ENCODE assay signal across 21 mouse cellular contexts in genomic region chr6:17681810-17682209, GRCm38 (mm10). TPM values are rescaled to one million over a fixed set of nuclear protein-coding genes. Genes with fewer than 3 reads are reported as not detected.
DNase-seq lines count a peak whose midpoint lies in the region; ATAC-seq and TF ChIP-seq lines count a peak whose summit lies in the region.
"Had no signal": no experiment of that assay in that cellular context is flagged by ENCODE, and none has a peak within 500 bp of the region (broad histone marks: within the 10 kb centered on the region; RNA-seq: fewer than 3 reads in every experiment).

No protein-coding gene starts in this region.

- no peak for DNase-seq in forebrain, postnatal 0 days
- no peak for DNase-seq in forebrain, embryonic 14.5 days (ENCODE audit: low spot score)
- DNase-seq in liver, embryonic 14.5 days (ENCODE audit: low read depth in 3 of 3, low spot score in 3 of 3): no peak
- DNase-seq in liver, postnatal 0 days: no peak
- no peak for DNase-seq in midbrain, postnatal 0 days (ENCODE audit: low spot score)
- DNase-seq in midbrain, embryonic 10.5 days (ENCODE audit: low spot score): no peak
- no peak for DNase-seq in thymus, postnatal 10 days (ENCODE audit: low spot score in 2 of 2)
- no peak for DNase-seq in cerebellum, postnatal 36 days
- DNase-seq: adrenal gland, adult 8-10 months; B cell, adult 2 months; cerebellum, adult 8-10 months; gastrocnemius, postnatal 25 days; kidney, adult 18-20 months; kidney, postnatal 25 days; lung, postnatal 14 days; retina, postnatal 1 day; thymus, postnatal 25 days had no signal

- H3K4me3 ChIP-seq in forebrain, postnatal 0 days (ENCODE audit: low read depth, low read length): no peak overlapping the region
- H3K4me3 ChIP-seq in forebrain, embryonic 14.5 days (ENCODE audit: low read depth, low read length): no peak overlapping the region
- no peak overlapping the region for H3K4me3 ChIP-seq in liver, embryonic 14.5 days (ENCODE audit: insufficient read depth in 1 of 2, low read depth in 2 of 2, low read length in 2 of 2)
- H3K4me3 ChIP-seq in liver, postnatal 0 days (ENCODE audit: low read depth, low read length): no peak overlapping the region
- H3K4me3 ChIP-seq in midbrain, postnatal 0 days (ENCODE audit: low read depth, low read length): no peak overlapping the region
- no peak overlapping the region for H3K4me3 ChIP-seq in midbrain, embryonic 10.5 days
- H3K4me3 ChIP-seq: heart, embryonic 15.5 days; hindbrain, embryonic 10.5 days had no signal

- no peaks in the 10 kb centered on the region for H3K4me1 ChIP-seq in forebrain, postnatal 0 days (ENCODE audit: insufficient read depth)
- no peaks in the 10 kb centered on the region for H3K4me1 ChIP-seq in forebrain, embryonic 14.5 days (ENCODE audit: control insufficient read depth, insufficient read depth, low read length)
- peaks cover 6 to 9% of the 10 kb centered on the region in 2 experiments; a peak in 3 of 4 replicates for H3K4me1 ChIP-seq in liver, embryonic 14.5 days (replicated peaks; ENCODE audit: control insufficient read depth in 2 of 2, insufficient read depth in 2 of 2, low read length in 1 of 2)
- peaks cover 18% of the 10 kb centered on the region for H3K4me1 ChIP-seq in liver, postnatal 0 days (ENCODE audit: insufficient read depth)
- no peaks in the 10 kb centered on the region for H3K4me1 ChIP-seq in midbrain, postnatal 0 days (ENCODE audit: insufficient read depth, low read length)
- no peaks in the 10 kb centered on the region for H3K4me1 ChIP-seq in midbrain, embryonic 10.5 days
- H3K4me1 ChIP-seq: hindbrain, embryonic 10.5 days had no signal

- no peak overlapping the region for H3K4me2 ChIP-seq in forebrain, postnatal 0 days (ENCODE audit: low read depth)
- H3K4me2 ChIP-seq in forebrain, embryonic 14.5 days (ENCODE audit: low read length): no peak overlapping the region
- no peak overlapping the region for H3K4me2 ChIP-seq in liver, embryonic 14.5 days (ENCODE audit: low read depth)
- H3K4me2 ChIP-seq in liver, postnatal 0 days (ENCODE audit: low read depth, low read length): no peak overlapping the region
- no peak overlapping the region for H3K4me2 ChIP-seq in midbrain, postnatal 0 days (ENCODE audit: low read depth, low read length, poor library complexity, severe bottlenecking)
- H3K4me2 ChIP-seq: heart, embryonic 15.5 days; liver, embryonic 11.5 days had no signal

- TF ChIP-seq EP300 in liver, embryonic 14.5 days (IDR thresholded peaks at IDR 0.05; ENCODE audit: low read depth): no peak
- no peak for TF ChIP-seq EP300 in liver, postnatal 0 days (IDR thresholded peaks at IDR 0.05; ENCODE audit: low read depth)

- 0 out of 2 replicates have a peak, but pooled peaks have one; percentile 1 for ATAC-seq in forebrain, postnatal 0 days
- no peak for ATAC-seq in forebrain, embryonic 14.5 days
- peak; percentile 11; the same call in 1 of the 2 replicates for ATAC-seq in liver, embryonic 14.5 days (ENCODE audit: insufficient read depth)
- ATAC-seq in liver, postnatal 0 days: no peak
- ATAC-seq in midbrain, postnatal 0 days (ENCODE audit: low FRiP score): 0 out of 2 replicates have a peak, but pooled peaks have one; percentile 13

- H3K9me3 ChIP-seq in forebrain, postnatal 0 days (ENCODE audit: low read length): no peaks in the 10 kb centered on the region
- no peaks in the 10 kb centered on the region for H3K9me3 ChIP-seq in forebrain, embryonic 14.5 days (replicated peaks; ENCODE audit: control insufficient read depth, low read length)
- peaks cover 3% of the 10 kb centered on the region; the same call in 1 of the 2 replicates for H3K9me3 ChIP-seq in liver, embryonic 14.5 days (ENCODE audit: control insufficient read depth, low read length)
- no peaks in the 10 kb centered on the region for H3K9me3 ChIP-seq in liver, postnatal 0 days (ENCODE audit: low read length)
- 0 out of 2 replicates have a peak, but pooled peaks cover 2% of the 10 kb centered on the region for H3K9me3 ChIP-seq in midbrain, postnatal 0 days (ENCODE audit: low read length)
- peaks cover 8% of the 10 kb centered on the region for H3K9me3 ChIP-seq in midbrain, embryonic 10.5 days (replicated peaks)
- H3K9me3 ChIP-seq: heart, embryonic 15.5 days had no signal

- H3K36me3 ChIP-seq in forebrain, postnatal 0 days (ENCODE audit: insufficient read depth): no peaks in the 10 kb centered on the region
- H3K36me3 ChIP-seq in forebrain, embryonic 14.5 days (ENCODE audit: control insufficient read depth, insufficient read depth, low read length): no peaks in the 10 kb centered on the region
- H3K36me3 ChIP-seq in liver, embryonic 14.5 days (replicated peaks; ENCODE audit: control insufficient read depth, insufficient read depth, low read depth): no peaks in the 10 kb centered on the region
- no peaks in the 10 kb centered on the region for H3K36me3 ChIP-seq in liver, postnatal 0 days (replicated peaks; ENCODE audit: insufficient read depth, low read length)
- H3K36me3 ChIP-seq in midbrain, postnatal 0 days (ENCODE audit: insufficient read depth, low read length): no peaks in the 10 kb centered on the region
- no peaks in the 10 kb centered on the region; the same call in 1 of the 2 replicates for H3K36me3 ChIP-seq in midbrain, embryonic 10.5 days
- H3K36me3 ChIP-seq: heart, embryonic 15.5 days; hindbrain, embryonic 10.5 days had no signal

- H3K27me3 ChIP-seq in forebrain, postnatal 0 days (ENCODE audit: insufficient read depth, low read length): no peaks in the 10 kb centered on the region
- no peaks in the 10 kb centered on the region for H3K27me3 ChIP-seq in forebrain, embryonic 14.5 days (replicated peaks; ENCODE audit: control insufficient read depth, insufficient read depth, low read length)
- no peaks in the 10 kb centered on the region for H3K27me3 ChIP-seq in liver, embryonic 14.5 days (ENCODE audit: control insufficient read depth, insufficient read depth, low read length)
- H3K27me3 ChIP-seq in liver, postnatal 0 days (ENCODE audit: insufficient read depth, low read length): no peaks in the 10 kb centered on the region
- H3K27me3 ChIP-seq in midbrain, postnatal 0 days (ENCODE audit: insufficient read depth, low read length): no peaks in the 10 kb centered on the region
- H3K27me3 ChIP-seq in midbrain, embryonic 10.5 days (ENCODE audit: low read depth, poor library complexity, severe bottlenecking): no peaks in the 10 kb centered on the region
- H3K27me3 ChIP-seq: heart, embryonic 15.5 days had no signal

- no peak overlapping the region for H3K9ac ChIP-seq in forebrain, postnatal 0 days
- H3K9ac ChIP-seq in forebrain, embryonic 14.5 days (ENCODE audit: low read length): no peak overlapping the region
- H3K9ac ChIP-seq in liver, embryonic 14.5 days (replicated peaks): no peak overlapping the region
- H3K9ac ChIP-seq in liver, postnatal 0 days (replicated peaks): no peak overlapping the region
- H3K9ac ChIP-seq in midbrain, postnatal 0 days (replicated peaks; ENCODE audit: low read length, poor library complexity, severe bottlenecking): no peak overlapping the region
- H3K9ac ChIP-seq: heart, embryonic 15.5 days had no signal

- no peak for TF ChIP-seq CTCF in forebrain, postnatal 0 days (IDR thresholded peaks at IDR 0.05; ENCODE audit: low read depth)
- no peak for TF ChIP-seq CTCF in liver, embryonic 14.5 days (IDR thresholded peaks at IDR 0.05; ENCODE audit: low read depth)
- TF ChIP-seq CTCF in liver, postnatal 0 days (IDR thresholded peaks at IDR 0.05; ENCODE audit: low read depth): no peak
- no peak for TF ChIP-seq CTCF in midbrain, postnatal 0 days (IDR thresholded peaks at IDR 0.05)

- no peak overlapping the region for H3K27ac ChIP-seq in forebrain, postnatal 0 days (ENCODE audit: low read depth, low read length)
- H3K27ac ChIP-seq in forebrain, embryonic 14.5 days (ENCODE audit: low read depth, low read length): no peak overlapping the region
- H3K27ac ChIP-seq in liver, embryonic 14.5 days: no peak overlapping the region
- H3K27ac ChIP-seq in liver, postnatal 0 days (ENCODE audit: low read depth): no peak overlapping the region
- H3K27ac ChIP-seq in midbrain, postnatal 0 days (ENCODE audit: low read depth, low read length): no peak overlapping the region
- H3K27ac ChIP-seq in midbrain, embryonic 10.5 days (replicated peaks): no peak overlapping the region
- H3K27ac ChIP-seq: heart, embryonic 15.5 days; hindbrain, embryonic 10.5 days; hindbrain, postnatal 0 days had no signal

- WGBS in forebrain, postnatal 0 days: 97% methylated on average over 8 of the region's 8 CpGs
- WGBS in forebrain, embryonic 14.5 days: 98% methylated on average over 8 of the region's 8 CpGs
- WGBS in liver, embryonic 14.5 days (ENCODE audit: insufficient replicate concordance): 83% methylated on average over 8 of the region's 8 CpGs
- 96% methylated on average over 8 of the region's 8 CpGs for WGBS in liver, postnatal 0 days (ENCODE audit: insufficient replicate concordance)
- WGBS in midbrain, postnatal 0 days: 98% methylated on average over 8 of the region's 8 CpGs
- 93% methylated on average over 8 of the region's 8 CpGs for WGBS in midbrain, embryonic 10.5 days

RNA-seq across cellular contexts. Expression of gene St7, which starts 10.9 kb away (rescaled TPM):
- total RNA-seq in forebrain, postnatal 0 days (2014; rRNA removed): 57.7 and 67.3 TPM in 2 replicates
- 40.0 and 41.9 TPM in 2 replicates for polyA plus RNA-seq in forebrain, postnatal 0 days (2015; fragmentation: Nextera tagmentation; extraction: Ambion mirVana)
- 55.2 and 60.3 TPM in 2 replicates for polyA plus RNA-seq in forebrain, embryonic 14.5 days (2014; fragmentation: Nextera tagmentation; extraction: Ambion mirVana)
- polyA plus RNA-seq in liver, embryonic 14.5 days (2012; rRNA removed): 6.7 and 7.9 TPM in 2 replicates
- polyA plus RNA-seq in liver, embryonic 14.5 days (2014; fragmentation: Nextera tagmentation; extraction: Ambion mirVana): 8.9 and 9.4 TPM in 2 replicates
- polyA plus RNA-seq in liver, postnatal 0 days (2015; fragmentation: Nextera tagmentation; extraction: Ambion mirVana): 11.0 and 11.9 TPM in 2 replicates
- total RNA-seq in midbrain, postnatal 0 days (2014; rRNA removed): 69.5 and 72.9 TPM in 2 replicates
- polyA plus RNA-seq in midbrain, postnatal 0 days (2015; fragmentation: Nextera tagmentation; extraction: Ambion mirVana): 35.9 and 39.4 TPM in 2 replicates
- polyA plus RNA-seq in midbrain, embryonic 10.5 days (2016; fragmentation: Nextera tagmentation; extraction: Ambion mirVana): 23.8 and 31.3 TPM in 2 replicates

RNA-seq across cellular contexts. Expression of gene Capza2, which starts 45.8 kb away (rescaled TPM):
- total RNA-seq in forebrain, postnatal 0 days (2014; rRNA removed): 204 and 233 TPM in 2 replicates
- 268 and 280 TPM in 2 replicates for polyA plus RNA-seq in forebrain, postnatal 0 days (2015; fragmentation: Nextera tagmentation; extraction: Ambion mirVana)
- 276 and 299 TPM in 2 replicates for polyA plus RNA-seq in forebrain, embryonic 14.5 days (2014; fragmentation: Nextera tagmentation; extraction: Ambion mirVana)
- 20.1 and 32.1 TPM in 2 replicates for polyA plus RNA-seq in liver, embryonic 14.5 days (2012; rRNA removed)
- 90.8 and 91.6 TPM in 2 replicates for polyA plus RNA-seq in liver, embryonic 14.5 days (2014; fragmentation: Nextera tagmentation; extraction: Ambion mirVana)
- 104 and 107 TPM in 2 replicates for polyA plus RNA-seq in liver, postnatal 0 days (2015; fragmentation: Nextera tagmentation; extraction: Ambion mirVana)
- total RNA-seq in midbrain, postnatal 0 days (2014; rRNA removed): 136 and 173 TPM in 2 replicates
- 233 and 235 TPM in 2 replicates for polyA plus RNA-seq in midbrain, postnatal 0 days (2015; fragmentation: Nextera tagmentation; extraction: Ambion mirVana)
- polyA plus RNA-seq in midbrain, embryonic 10.5 days (2016; fragmentation: Nextera tagmentation; extraction: Ambion mirVana): 228 and 233 TPM in 2 replicates

Comparison
In these comparisons a context has a peak if more than half of its experiments do, and no peak if none do; other contexts are left out.
1. ATAC-seq: peak in forebrain, postnatal 0 days (single experiment), liver, embryonic 14.5 days (single experiment) and midbrain, postnatal 0 days (single experiment); none in forebrain, embryonic 14.5 days (single experiment) and liver, postnatal 0 days (single experiment).